Mouse (Mus musculus): ENCODE results near the gene Abhd17b. TPM values are rescaled to one million over a fixed set of nuclear protein-coding genes. Genes with fewer than 3 reads are reported as not detected.

Gene Abhd17b
- polyA plus RNA-seq, 1 experiment from 2014 or later: 14.0 TPM

Other genes starting within 250 kb of the Abhd17b start
- 3.5 and 4.1 TPM in 2 replicates for gene Gda, start 179.7 kb upstream of the Abhd17b start, polyA plus RNA-seq (2015; fragmentation: Nextera tagmentation; extraction: Ambion mirVana)
- 46.3 and 53.9 TPM in 2 replicates for gene 1110059E24Rik, start 209 bp upstream of the Abhd17b start, polyA plus RNA-seq (2015; fragmentation: Nextera tagmentation; extraction: Ambion mirVana)
- gene Cemip2, start 125.2 kb downstream of the Abhd17b start, polyA plus RNA-seq (2015; fragmentation: Nextera tagmentation; extraction: Ambion mirVana): 11.7 and 13.0 TPM in 2 replicates